Mouse (Mus musculus): Measurements from ENCODE around the gene Vmn1r165. TPM values are rescaled to one million over a fixed set of nuclear protein-coding genes. Genes with fewer than 3 reads are reported as not detected.

The Vmn1r165 gene
- not detected for polyA plus RNA-seq (2017; shearing (Covaris generic))

GRCm38 (mm10) chr7:23217032-23217431, at the start of gene Vmn1r165:
Gene Vmn1r165, plus strand, starts transcription at chr7:23217332.

GRCm38 (mm10) chr7:23251582-23251981, 34.5 kb downstream of the Vmn1r165 start, which contains the start of gene Vmn1r166:
Gene Vmn1r166, minus strand, starts transcription at chr7:23251682.

Other genes starting within 250 kb of the Vmn1r165 start
- not detected for gene Gm4214, start 232.7 kb upstream of the Vmn1r165 start, polyA plus RNA-seq (2017; shearing (Covaris generic))
- gene Gm4216, start 197.4 kb upstream of the Vmn1r165 start, polyA plus RNA-seq (2017; shearing (Covaris generic)): not detected
- under 1 TPM in 1 of 2 experiments, not detected in 1; 0.21 TPM for gene Vmn1r163, start 161.8 kb upstream of the Vmn1r165 start, polyA plus RNA-seq (2017; shearing (Covaris generic))
- gene Gm8720, start 149.9 kb upstream of the Vmn1r165 start, polyA plus RNA-seq (2017; shearing (Covaris generic)): not detected
- under 1 TPM in 1 of 2 experiments, not detected in 1; 0.23 TPM for gene Gm10662, start 72.9 kb upstream of the Vmn1r165 start, polyA plus RNA-seq (2017; shearing (Covaris generic))
- not detected for gene Vmn1r166, start 34.4 kb downstream of the Vmn1r165 start, polyA plus RNA-seq (2017; shearing (Covaris generic))
- under 1 TPM in 1 of 2 experiments, not detected in 1; 0.50 TPM for gene Gm6902, start 61.6 kb downstream of the Vmn1r165 start, polyA plus RNA-seq (2017; shearing (Covaris generic))
- not detected for gene Nlrp4e, start 83.9 kb downstream of the Vmn1r165 start, polyA plus RNA-seq (2017; shearing (Covaris generic))
- not detected for gene Nlrp5, start 168.6 kb downstream of the Vmn1r165 start, polyA plus RNA-seq (2017; shearing (Covaris generic))

Measured in activated CD4-positive, CD25-positive, alpha-beta regulatory T cell (primary cell).